Mouse (Mus musculus): ENCODE measurements around the gene Dst.
"Not testable (repeated sequence)": the region's sequence is repeated elsewhere in the genome, so short reads cannot be mapped to it uniquely, and the experiment has no call there.

Gene Dst

DNA sequence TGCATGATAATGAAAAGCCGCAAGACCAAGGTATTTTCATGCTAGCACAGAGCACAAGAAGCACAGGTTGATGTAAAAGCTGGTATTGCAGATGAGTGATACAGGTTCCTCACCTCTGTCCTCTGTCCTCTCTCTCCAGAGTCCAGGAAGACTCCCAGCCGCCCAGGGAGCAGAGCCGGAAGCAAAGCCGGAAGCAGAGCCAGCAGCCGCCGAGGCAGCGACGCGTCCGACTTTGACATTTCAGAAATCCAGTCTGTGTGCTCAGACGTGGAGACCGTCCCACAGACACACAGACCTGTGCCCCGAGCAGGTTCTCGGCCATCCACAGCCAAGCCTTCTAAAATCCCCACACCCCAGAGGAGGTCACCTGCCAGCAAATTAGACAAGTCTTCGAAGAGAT lies 399.2 kb downstream of the Dst start:
- DNase-seq: no peak

DNA sequence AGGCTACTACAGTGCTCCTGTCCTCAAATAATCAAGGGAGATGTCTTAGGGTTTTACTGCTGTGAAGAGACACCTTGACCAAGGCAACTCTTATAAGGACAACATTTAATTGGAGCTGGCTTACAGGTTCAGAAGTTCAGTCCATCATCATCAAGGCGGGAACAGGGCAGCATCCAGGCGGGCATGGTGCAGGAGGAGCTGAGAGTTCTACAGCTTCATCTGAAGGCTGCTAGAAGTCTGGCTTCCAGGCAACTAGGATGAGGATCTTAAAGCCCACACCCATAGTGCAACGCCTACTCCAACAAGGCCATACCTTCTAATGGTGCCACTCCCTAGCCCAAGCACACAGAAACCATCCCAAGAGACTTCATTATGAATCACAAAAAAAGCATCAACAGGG lies 400.8 kb downstream of the Dst start:
- DNase-seq: not testable (repeated sequence)

DNA sequence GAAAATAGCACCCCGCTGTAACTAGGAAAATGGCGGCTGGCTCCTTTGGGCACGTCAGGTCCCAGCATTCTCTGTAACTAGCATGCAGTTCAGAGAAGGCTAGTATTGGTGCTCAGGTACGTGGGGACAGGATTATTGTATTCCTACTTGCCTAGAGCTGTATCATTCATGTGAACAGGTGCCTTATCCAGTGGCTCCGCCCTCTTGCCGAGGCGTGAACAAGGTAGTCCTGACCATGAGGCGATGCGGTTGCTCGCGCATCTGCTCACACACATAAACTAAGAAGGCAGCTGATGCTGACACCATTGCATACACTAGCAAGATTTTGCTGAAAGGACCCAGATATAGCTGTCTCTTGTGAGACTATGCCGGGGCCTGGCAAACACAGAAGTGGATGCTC lies 401.4 kb downstream of the Dst start:
- DNase-seq: no peak

DNA sequence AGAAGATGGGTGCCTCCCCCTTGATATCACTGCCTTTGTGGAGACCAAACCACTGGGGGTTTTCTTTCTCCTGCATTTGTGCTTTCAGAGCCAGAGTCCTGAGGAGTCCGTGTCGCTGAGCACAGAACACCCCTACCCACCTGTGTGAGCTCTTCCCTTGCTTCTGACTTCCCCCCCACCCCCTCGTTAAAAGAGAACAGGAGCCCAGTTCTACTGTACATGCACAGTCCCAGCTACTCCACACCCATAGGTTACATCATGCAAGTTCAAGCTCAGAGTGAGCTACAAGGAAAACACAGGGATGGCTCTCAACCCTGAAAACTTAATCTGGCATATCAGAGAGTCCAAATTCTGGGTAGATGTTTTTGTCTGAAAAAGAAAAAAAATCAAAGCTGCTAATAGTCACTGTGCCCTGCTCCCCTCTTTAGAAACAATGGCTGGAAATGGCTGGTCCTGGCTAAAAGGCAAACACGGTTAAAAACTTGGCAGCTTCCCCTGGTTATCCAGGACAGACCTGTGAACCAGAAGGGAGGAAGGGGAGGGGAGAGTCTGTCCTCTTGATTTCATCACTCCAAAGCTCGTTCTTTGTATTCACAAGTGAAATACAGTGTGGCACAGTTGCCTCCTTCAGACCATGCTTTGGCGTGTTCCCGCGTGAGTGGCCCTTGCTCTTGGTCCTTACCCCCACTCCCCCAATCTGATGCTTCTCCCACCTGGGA lies 402.7 kb downstream of the Dst start:
- no peak for DNase-seq

DNA sequence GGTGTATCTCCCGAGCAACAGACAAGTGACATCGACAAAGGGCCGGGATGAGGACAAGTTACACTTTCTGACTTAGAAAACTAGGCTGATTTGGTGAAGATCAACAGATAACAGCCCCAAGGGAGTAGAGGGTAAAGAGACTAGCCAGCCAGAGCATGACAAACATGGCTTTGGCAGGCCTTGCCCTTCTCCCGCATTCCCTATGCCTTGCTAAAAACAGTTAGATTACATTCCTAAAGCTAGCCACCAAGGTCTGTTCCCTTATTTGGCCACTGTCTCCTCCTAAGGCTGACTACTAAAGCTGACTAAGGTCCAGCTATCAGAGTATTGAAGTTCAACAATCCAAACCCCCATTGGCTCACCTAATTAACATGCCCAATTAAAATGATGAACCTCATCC lies 404.8 kb downstream of the Dst start:
- no peak for DNase-seq

DNA sequence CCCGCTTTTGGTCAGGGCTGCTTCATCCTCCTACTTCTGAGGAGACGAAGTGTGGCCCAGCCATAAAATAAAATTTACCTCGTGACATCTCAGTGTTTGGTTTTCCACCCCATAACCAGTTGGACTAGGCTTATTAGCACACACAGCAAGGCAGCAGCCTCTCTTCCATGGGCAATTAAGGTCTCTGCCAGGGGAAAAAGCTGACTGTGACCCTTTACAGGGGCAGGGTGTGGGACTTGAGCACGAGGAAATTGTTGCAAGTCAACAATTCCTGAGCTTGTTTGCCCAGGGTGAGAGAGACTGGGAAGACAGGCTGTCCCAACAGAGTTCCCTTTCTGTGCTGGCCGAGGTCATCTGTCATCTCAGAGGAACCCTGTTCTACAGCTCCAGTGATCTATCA lies 407.4 kb downstream of the Dst start:
- DNase-seq: no peak

DNA sequence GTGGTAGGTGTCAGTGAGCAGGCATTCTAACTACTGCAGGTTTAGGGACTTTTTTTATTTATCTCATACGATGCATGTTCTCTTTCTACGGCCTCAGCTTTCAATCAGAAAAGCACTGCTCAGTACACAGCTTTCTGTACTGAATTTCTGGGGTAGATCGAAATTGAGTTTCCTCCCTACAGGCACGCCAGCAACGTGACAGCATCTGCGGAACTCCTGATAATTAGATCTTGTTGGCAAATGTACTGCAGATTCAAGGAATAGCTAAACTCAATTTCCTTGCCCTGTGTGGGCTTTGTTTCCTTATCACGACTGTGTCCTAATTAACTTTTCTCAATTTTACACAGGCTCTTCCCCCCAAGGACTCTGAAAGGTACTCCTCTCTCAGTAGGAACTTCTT lies 416.2 kb downstream of the Dst start:
- DNase-seq: no peak

DNA sequence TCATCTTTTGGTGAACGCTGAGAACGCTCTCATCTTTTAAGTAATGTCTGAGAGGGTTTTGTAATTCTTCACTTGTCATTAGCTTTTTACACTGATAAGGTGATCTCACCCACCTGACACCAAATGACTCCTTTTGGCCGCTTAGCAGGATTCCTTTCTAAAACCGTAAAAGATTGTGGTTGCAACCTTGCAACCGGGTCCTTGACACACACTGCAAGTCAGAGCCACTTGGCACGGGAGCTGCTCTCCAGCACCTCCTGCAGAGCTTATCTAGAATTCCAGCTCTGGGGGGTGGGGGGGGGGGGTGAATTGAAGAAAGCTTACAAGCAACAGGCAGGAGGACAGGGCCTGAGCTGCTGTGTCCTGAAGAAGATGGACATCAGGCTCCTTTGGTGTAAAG lies 420.6 kb downstream of the Dst start:
- DNase-seq: no peak

DNA sequence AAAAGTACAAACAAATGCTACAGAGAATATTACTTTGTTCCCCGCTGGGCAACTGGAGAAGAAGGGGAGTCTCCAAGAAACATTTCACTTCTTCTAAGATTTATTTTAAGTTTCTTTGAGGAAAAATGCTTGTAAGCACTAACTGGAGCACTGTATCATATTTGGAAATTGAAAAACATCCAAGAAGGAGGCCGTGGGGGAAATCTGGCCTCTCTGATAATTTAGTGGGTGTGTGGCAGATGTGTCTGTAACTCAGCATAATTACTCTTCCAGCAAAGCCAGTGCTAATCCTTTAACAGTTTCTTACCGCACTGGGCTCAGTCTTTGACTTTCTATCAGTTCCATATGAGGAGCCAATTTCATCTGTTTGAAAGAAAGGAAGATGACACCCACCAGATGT lies 423.7 kb downstream of the Dst start:
- DNase-seq: no peak
